Mouse (Mus musculus): ENCODE measurements around the gene C530008M17Rik. TPM values are rescaled to one million over a fixed set of nuclear protein-coding genes. Genes with fewer than 3 reads are reported as not detected.

C530008M17Rik gene
- total RNA-seq, 2 experiments from 2014 or later, result 49.5 to 54.8 TPM

DNA sequence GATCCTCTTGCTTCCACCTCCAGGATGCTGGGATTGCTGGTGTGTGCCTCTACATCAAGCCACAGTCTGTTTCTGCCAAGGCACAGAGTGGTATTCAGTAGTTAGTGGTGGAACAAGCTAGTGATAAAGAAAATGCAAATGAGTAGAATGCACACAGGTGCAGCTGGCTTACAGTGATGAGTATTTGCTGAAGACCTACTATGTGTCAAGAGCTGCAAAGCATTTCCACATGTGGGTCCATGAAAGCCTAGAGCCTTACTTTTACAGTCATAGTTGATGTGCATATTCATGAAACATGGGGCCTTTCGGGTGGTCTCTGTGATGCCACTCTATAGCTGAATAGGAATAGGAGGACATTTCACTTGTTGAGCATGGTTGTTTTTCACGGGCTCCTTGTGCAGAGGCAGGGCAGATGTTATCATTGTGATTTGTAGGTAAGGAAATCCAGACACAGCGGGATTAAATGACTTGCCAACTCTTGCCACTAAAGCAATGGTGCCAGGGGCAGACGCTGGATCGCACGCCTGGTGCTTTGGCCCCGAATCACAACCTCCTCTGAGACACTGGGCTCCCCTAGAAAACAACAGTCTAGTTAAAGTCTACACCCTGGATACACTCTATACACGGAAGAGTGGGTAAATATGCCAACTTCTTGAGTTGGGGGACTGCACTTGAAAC is 3.8 kb downstream of the C530008M17Rik start:
- no peak for DNase-seq (ENCODE audit: low spot score in 2 of 2)
- intact Hi-C loops (cut with DNase I), result loop anchor here (5.0 kb wide), 2 partner anchors 57 to 182 kb away; no protein-coding TSS in a partner anchor

DNA sequence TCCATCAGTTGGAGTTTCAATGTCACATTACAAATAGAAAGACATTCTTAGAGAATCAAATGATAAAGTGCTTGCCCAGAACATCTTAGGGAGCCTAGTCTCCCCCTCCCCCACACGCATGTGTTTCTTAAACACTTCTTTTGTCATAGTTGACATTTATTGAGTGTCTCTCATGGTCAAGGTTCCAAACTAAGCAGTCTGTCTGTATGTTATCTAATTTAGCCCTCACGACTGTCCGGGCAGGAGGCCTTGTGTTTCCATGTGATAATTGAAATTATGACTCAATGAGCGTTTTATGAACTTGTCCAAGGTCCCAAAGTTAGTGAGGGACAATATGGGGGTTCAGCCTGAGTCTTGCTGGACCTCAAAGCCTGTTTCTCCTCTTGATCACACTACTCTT is 5.0 kb downstream of the C530008M17Rik start:
- DNase-seq (ENCODE audit: low spot score in 2 of 2), result no peak
- intact Hi-C loops (cut with DNase I), result no loop called here

DNA sequence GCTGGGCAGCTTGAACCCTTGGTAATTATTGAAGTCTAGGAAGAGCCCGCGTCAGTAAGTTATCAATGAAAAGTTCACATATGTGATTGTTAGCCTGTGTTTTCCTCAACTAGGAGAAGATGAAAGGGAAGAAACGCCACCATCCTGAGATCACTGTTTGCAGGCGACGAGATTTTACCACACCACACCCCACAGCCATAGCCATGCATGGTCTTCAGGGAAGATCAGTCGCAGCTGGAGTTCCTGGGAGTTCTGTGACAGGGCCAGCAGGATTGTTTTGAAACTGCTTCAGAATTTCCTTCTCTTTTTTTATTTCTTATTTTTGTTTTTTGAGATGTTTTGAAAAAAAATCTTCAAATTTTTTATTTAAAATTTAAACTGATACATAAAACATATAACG is 8.6 kb downstream of the C530008M17Rik start:
- DNase-seq (ENCODE audit: low spot score in 2 of 2), result no peak
- intact Hi-C loops (cut with DNase I), result no loop called here

DNA sequence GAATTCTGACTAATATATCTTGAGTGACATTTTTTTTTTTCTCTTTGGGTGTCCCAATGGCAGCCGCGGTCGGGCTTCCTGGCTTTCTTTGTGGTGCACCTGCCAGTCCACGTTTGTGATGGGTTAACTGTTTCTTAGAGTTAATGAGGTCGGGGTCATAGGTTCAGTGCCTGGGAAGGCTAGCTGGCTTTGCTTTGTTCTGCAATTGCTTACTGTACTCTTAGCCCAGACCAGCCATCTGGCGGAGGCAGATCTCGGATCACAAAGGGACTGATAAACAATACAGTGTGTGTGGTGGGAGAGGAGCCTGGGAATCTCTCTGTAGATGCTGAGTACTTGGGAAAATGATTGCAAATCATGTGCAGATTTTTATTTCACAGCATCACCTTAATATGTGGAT is 9.1 kb downstream of the C530008M17Rik start:
- DNase-seq (ENCODE audit: low spot score in 2 of 2), result no peak
- intact Hi-C loops (cut with DNase I), result no loop called here

DNA sequence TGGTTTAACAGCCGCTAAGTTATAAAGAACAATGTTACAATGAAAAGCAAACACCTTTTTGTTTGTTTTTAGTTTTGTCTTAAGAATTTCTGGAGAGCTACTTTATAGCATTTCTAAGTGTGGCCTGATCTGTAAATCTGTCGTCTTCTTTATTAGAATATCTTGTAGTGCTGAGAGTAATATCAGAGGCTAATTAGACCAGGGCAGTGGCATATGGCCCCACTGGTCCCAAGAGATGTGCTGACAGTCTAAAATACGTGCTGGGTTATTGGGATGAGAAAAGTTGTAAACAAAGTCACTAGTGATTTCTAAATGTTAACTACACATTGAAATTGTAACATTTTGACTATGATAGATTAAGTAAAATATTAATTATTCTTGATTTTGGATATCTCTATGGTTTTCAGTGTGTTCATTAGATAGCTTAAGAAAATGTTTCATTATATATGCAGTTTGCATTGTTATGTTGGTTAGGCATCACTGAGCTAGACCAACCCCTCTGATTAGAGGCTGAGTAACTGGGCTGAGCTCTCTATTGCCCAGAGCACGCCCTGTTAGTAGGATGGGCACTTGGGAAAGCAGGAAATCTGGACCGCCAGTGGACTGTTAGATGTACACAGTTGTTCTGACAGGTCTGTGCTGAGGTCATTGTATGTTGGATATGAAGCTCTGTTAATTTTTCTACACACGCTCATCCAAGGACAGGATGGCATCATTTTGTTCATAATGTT is 9.9 kb downstream of the C530008M17Rik start:
- no peak for DNase-seq (ENCODE audit: low spot score in 2 of 2)
- intact Hi-C loops (cut with DNase I), result no loop called here

DNA sequence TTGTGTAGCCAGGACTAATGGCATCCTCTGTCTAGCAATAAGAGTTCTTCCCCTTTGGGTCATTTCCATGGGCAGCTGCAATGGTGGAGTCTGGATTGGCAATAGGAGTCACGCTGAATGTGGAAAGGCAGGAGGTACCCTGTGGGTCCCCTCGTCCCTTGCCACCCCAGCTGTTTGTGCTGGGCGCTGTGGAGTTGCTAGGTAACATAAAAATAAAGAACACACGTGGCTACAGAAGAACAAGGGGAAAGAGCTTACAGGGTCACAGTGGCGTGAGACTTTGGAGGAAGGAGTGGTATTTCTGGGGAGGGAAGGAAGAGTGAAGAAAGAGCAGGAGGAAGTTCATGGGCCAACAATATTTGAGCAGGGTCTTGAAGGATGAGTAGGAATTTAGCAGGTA is 11.8 kb downstream of the C530008M17Rik start:
- DNase-seq (ENCODE audit: low spot score in 2 of 2), result no peak
- intact Hi-C loops (cut with DNase I), result no loop called here

DNA sequence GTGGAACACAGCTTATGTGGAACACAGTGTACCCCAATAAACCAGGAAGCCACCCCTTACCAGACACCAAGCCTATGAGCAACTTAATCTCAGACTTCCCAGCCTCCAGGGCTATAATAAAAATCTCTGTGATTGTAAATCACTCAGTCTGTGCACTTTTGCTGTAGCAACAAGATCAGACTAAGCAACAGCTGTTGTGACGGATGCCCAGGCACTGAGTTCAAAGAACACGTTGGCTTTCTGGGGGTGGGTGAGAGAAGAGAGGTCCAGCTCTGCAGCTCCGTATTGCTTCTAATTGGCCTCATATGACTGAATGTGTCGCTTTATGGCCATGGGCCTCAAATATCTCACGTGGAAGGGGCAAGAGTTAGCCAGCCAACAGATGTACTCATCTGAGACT is 12.2 kb downstream of the C530008M17Rik start:
- intact Hi-C loops (cut with DNase I), result no loop called here
- DNase-seq (ENCODE audit: low spot score in 2 of 2), result no peak

DNA sequence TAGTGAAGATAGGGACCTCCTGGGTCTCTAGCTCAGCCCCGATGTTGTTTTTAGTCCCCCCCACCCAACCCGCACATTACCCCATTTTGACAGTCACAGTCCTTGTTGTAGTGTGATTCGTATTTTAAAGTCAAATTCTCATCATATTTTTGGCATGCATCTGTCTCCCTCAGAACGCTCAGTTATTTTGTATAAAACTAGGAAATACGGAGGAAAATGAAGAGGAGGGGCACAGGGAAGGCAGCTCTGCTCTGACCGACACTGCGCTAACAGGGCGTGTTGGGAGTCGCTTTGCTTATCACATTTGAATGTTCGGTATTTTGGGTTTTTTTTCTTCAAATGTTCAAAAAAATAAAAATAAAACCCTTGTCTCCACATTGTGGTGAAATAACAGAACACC is 13.9 kb downstream of the C530008M17Rik start:
- DNase-seq (ENCODE audit: low spot score in 2 of 2), result no peak
- intact Hi-C loops (cut with DNase I), result no loop called here

DNA sequence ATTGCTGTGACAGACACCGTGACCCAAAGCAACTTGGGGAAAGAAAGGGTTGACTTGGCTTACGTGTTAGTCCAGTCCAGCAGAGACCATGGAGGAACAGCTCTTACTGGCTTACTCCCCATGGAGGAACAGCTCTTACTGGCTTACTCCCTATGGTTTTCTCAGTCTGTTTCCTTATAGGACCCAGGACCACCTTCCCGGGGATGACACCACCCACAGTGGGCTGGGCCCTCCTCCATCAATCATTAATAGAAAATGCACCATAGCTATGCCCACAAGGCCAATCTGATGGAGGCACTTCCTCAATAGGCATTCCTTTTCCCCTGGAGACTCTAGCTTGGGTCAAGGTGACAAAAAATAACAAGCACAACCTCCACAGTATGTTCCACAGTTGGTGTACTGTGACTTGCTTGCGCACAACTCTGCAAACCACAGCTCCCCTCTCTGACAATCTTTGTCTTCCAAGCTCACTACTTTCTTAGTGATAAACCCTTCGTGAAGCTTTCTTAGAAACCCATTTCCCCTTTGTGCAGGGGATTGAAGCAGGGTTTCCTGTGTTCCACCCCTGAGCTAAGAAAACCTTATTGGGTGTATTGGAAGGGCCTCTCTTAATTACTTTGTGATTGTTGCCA is 17.8 kb downstream of the C530008M17Rik start:
- intact Hi-C loops (cut with DNase I), result no loop called here

DNA sequence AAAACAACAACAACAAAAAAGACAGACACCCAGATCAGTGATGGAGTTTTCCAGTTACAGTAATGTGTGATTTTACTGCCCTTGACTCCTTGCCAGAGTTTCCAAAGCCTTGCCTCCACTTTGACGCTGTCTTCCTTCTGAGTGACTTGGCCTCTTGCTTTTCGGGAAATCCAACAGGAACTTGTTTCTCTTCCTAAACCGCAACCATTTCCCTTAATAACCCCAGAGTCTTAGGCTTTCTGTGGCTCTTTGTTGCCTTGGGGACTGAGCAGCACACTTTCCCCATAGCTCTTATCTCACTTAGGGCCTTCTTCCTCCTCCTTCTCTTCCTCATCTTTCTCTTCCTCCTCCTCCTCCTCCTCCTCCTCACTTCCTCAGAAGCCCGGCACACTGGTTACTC is 19.1 kb downstream of the C530008M17Rik start:
- intact Hi-C loops (cut with DNase I), result no loop called here
- DNase-seq (ENCODE audit: low spot score in 2 of 2), result no peak

More for the DNA sequence above, 17.8 kb downstream of the C530008M17Rik start:
- DNase-seq (ENCODE audit: low spot score in 2 of 2), result no peak

DNA sequence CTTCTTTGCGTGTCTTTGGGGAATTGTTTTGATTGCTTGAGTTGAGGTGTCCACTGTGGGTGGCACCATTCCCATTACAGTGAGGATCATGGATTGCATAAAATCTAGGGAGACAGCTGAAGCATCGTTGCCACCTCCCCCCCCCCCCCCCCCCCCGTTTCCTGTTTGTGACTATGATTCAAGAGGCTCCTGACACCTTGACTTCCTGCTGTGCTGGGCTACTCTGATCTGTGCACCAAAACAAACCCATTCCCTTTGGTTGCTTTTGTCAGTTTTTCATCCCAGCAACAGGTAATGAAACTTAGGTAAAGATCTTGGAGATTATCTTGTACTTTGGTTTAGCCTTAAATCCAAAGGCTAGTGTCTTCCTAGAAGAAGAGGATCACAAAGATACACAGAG is 24.6 kb downstream of the C530008M17Rik start:
- DNase-seq (ENCODE audit: low spot score in 2 of 2), result no peak
- intact Hi-C loops (cut with DNase I), result no loop called here

DNA sequence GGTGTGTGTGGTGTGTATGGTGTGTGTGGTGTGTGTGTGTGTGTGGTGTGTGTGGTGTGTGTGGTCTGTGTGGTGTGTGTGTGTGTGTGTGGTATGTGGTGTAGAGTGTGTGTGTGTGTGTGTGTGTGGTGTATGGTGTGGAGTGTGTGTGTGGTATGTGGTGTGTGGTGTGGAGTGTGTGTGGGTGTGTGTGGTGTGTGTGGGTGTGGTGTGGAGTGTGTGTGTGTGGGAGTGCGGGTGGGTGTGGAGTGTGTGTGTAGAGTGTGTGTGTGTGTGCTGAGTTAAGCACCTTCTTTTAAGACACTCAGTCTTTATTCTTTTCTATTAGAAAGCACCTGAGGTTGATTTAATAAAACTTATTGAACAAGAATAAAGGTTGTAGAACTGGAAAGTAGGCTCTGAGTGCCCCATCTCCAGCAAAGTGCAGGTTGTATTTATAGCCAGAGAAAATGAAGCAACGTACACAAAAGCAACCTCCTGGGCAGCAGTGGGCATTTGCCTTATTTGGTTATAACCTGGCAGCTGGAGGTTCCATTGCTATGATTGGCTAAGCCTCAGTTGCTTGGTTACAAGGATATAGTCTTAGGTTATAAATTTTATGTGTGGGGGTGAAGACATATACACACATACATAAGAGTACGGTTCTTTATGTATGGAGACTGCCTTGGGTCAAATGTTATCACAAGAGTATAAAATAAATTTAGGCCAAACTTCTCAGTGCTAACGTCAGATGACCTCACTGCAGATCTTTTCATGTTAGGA is 25.8 kb downstream of the C530008M17Rik start:
- no peak for DNase-seq (ENCODE audit: low spot score in 2 of 2)
- intact Hi-C loops (cut with DNase I), result no loop called here

DNA sequence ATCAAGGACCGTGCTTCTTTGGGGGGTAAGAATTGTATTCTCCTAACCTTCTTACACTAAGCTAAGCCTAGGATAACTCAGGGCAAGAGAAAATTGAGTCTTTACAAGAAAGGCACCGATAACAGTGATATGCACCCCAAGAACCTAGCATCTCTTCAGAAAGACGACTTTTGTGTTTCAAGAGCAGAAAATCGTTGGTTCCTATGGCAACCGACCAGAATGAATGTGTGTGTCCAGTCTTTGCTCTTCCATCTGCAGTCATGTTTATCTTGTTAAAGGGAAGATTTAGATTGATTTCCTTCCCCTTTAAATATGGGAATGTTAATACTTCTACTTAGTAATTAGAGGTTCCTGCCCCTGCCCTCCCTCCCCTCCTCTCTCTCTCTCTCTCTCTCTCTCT is 27.1 kb downstream of the C530008M17Rik start:
- intact Hi-C loops (cut with DNase I), result no loop called here

DNA sequence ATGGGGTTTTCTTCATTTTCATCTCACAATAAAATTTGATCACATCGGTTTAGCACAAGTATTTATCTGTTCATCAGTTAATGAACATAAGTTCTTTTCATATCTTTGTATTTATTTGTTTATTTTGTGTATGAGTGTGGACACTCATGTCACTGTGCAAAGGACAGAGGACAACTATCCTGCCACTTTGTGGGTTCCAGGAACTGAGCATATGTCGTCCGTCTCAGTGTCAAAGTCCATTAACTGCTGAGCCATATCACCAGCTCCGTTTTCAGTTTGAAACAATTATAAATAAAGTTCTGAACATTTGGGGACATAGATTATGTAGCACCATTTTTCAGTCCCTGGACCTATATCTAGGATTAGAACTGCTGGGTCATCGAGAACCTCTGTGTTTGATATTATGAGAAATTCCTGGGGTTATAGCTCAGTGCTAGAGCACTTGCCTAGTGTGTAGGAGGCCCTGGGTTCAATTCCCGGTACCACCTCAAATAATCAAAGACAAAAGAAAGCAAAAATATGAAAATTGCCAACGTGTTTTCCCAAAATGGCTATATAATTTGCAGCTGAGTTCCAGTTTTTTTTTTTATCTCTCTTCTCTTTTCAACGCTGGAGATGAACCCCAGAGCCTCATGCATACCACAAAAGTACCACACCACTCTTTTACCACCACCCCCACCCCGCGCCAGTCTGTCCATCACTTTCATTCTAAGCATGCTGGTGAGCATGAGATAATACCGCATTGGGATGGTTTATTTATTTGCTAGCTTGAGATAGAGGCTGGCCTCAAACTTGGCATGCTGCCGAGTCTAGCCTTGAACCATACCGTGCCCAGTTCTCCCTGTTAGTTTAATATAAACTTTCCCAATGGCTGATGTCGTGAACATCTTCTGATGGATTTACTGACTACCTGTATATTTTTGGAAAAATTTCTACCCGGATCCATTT is 28.6 kb downstream of the C530008M17Rik start:
- DNase-seq (ENCODE audit: low spot score in 2 of 2), result no peak
- intact Hi-C loops (cut with DNase I), result no loop called here

More for the DNA sequence above, 27.1 kb downstream of the C530008M17Rik start:
- DNase-seq (ENCODE audit: low spot score in 2 of 2), result peak in 1 of 2 experiments; percentile 39

DNA sequence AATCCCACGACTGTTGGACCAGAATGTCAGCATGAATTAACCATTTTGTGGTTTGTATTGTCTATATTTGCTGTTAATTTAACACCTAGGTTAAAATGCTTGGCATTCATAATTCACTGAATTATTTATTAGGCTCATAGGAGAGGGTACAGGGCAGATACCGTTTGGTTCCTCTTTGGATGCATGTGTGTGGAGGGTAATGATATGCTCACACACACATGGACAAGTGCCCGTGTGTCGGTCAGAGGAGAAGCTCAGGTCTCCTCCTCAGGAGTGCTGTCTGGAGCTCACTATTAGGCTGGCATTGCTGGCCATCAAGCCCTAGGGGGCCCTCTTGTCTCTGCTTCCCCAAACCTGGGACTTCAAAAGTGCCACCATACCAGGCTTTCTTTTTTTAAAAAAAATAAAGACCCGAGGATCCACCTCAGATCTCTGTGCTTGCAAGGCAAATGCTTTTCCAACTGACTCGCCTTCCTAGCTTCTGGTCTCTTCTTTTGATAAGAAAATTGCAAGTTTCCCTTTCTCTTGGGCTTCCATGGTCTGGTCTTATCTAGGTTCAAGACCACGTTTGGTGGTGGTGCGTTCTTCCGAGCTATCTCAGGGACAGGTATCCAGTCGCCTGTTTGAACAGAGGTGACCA is 31.8 kb downstream of the C530008M17Rik start:
- no peak for DNase-seq (ENCODE audit: low spot score in 2 of 2)
- intact Hi-C loops (cut with DNase I), result no loop called here

DNA sequence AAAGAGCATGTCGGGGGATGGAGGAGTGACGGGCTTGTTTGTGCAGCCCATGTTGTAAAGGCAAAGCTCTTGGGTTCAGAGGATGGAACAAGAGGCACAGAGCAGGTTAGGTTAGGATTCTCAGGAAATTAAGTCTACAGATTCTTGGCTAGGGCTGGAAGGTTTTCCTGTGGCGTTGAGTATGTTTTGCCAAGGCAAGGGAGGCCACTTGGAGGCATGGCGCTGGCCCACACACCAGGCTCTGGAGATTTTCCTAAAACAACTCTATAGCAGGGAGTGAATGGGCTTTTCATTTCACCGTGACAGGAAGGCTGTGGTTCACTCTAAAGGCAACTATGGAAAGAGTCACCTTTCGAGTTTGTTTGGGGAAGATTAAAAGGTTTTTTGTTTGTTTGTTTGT is 32.3 kb downstream of the C530008M17Rik start:
- no peak for DNase-seq (ENCODE audit: low spot score in 2 of 2)
- intact Hi-C loops (cut with DNase I), result no loop called here

DNA sequence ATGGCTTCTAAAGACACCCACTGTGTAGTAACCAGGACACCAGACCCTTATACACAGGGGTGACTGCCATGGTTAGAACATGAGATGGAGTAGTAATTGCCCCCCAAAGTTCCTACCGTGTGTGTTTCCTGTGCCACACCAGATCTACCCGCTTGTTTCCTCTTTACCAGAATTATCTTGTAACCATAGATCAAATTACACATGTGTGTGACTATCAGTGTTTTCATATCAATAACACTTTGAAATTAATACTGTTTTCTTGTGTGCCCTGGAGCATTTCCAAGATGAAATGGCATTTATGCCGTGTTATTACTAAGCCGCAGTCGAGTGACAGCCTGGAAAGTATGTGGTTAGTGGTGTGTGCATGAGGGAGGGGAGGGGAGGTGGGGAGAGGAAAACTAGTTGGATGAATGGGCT is 33.9 kb downstream of the C530008M17Rik start:
- no peak for DNase-seq (ENCODE audit: low spot score in 2 of 2)
- intact Hi-C loops (cut with DNase I), result no loop called here

DNA sequence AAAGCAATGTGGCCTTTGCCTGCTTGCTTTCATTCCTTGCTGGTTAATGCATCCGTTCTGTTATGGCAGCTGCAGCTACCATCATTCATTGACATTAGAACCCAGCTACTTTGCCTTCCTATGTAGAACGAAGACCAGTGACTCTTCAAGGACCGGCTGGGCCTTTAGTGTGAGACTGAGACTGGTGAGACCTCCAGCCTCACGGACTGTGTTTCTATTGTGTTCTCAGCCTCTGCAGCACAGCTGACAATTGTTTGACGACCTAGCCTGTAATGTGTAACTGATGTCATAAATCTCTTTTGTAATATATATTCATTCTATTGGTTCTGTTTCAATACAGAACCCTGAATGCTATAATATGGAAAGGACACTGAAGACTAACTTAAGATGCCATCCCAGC is 34.9 kb downstream of the C530008M17Rik start:
- intact Hi-C loops (cut with DNase I), result no loop called here
- no peak for DNase-seq (ENCODE audit: low spot score in 2 of 2)
